Mouse (Mus musculus) cerebellum, adult 2 months (tissue): Measurements from ENCODE around the gene Hdc. TPM values are rescaled to one million over a fixed set of nuclear protein-coding genes. Genes with fewer than 3 reads are reported as not detected.

Experiments
- DNase-seq, 2 experiments: peaks; one replicate each; pipeline ENCODE4 v3.0.0; 2021
- H3K27ac ChIP-seq: fragments of 200-500 bp; 2 replicates; pipeline ENCODE4 v1.5.1; 2012; ENCODE audit warnings: low read length, control low read depth, inconsistent platforms; ENCODE audit not compliant: insufficient read depth
- H3K27me3 ChIP-seq: fragments of 200-500 bp; 2 replicates; pipeline ENCODE4 v1.6.1; 2012; ENCODE audit warnings: inconsistent platforms, mild to moderate bottlenecking, low read length, moderate library complexity; ENCODE audit not compliant: control insufficient read depth, insufficient read depth
- H3K4me1 ChIP-seq: fragments of 200-500 bp; 2 replicates; pipeline ENCODE4 v1.6.1; 2011; ENCODE audit warnings: low read length; ENCODE audit not compliant: control insufficient read depth, insufficient read depth
- H3K4me3 ChIP-seq: fragments of 200-500 bp; replicated peaks from 2 replicates; pipeline ENCODE3; 2011; ENCODE audit warnings: mild to moderate bottlenecking, low read depth, low read length, control low read depth; ENCODE audit not compliant: insufficient read depth
- CTCF ChIP-seq: fragments of 200-500 bp; IDR thresholded peaks from 2 replicates; pipeline ENCODE4 v1.5.1; 2011; ENCODE audit warnings: low read depth, mild to moderate bottlenecking, control low read depth, low read length, moderate library complexity, borderline replicate concordance; ENCODE audit not compliant: insufficient read depth
- POLR2A ChIP-seq: fragments of 200-500 bp; IDR thresholded peaks from 2 replicates; pipeline ENCODE4 v1.6.1; 2011; ENCODE audit warnings: low read length, control low read depth, borderline replicate concordance; ENCODE audit not compliant: insufficient read depth
- WGBS: fragments of 180-500 bp; shearing (Covaris S2); methylation state at CpG from one replicate; pipeline ENCODE4 v1.1.7; 2018; 5-methylcytosine and 5-hydroxymethylcytosine counted together
- polyA plus RNA-seq: library from polyadenylated mRNA; depleted of rRNA; stranded (reverse); fragments of >200 nt; gene quantifications from 2 replicates; pipeline ENCODE4 v1.2.3, GENCODE M21; 2012

Gene Hdc
- polyA plus RNA-seq, 1 experiment: 6.6 TPM

GRCm38 (mm10) chr2:126640298-126640697, 21.2 kb upstream of the Hdc start:
- WGBS: 93% methylated on average over 2 of the region's 2 CpGs
- TF ChIP-seq CTCF (no peak), POLR2A (no peak)
- Histone ChIP-seq H3K4me3 (no peak overlapping the region), H3K27me3 (no peaks in the 10 kb centered on the region), H3K4me1 (no peaks in the 10 kb centered on the region), H3K27ac (no peak overlapping the region)
- DNase-seq: no peak

GRCm38 (mm10) chr2:126635939-126636823, 17.1 kb upstream of the Hdc start:
- TF ChIP-seq POLR2A: no peak
- TF ChIP-seq CTCF: no peak
- no peaks in the 10 kb centered on the region for H3K4me1 ChIP-seq
- no peak overlapping the region for H3K27ac ChIP-seq
- DNase-seq: no peak
- 71% methylated on average over 12 of the region's 12 CpGs for WGBS
- H3K27me3 ChIP-seq: no peaks in the 10 kb centered on the region
- no peak overlapping the region for H3K4me3 ChIP-seq

DNA sequence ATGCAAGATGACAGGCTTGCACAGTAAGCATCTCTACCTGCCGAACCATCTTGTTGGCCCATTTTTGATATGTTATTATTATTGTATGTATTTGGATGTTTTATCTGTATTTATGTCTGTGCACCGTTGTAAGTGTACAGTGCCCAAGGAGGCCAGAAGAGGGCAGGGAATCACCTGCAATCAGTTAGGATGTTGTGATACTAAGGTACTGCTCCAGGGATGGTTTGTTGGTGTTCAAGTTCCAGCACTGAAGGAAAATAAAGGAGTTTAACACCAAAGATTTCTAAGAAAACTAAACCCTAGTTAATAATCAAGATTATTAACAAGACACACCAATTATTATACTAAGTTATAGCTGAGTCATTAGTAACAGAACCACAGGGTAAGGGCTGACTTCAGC, 14.1 kb upstream of the Hdc start:
- no peak for DNase-seq

GRCm38 (mm10) chr2:126628455-126628995, 9.4 kb upstream of the Hdc start:
- Histone ChIP-seq H3K4me3 (no peak overlapping the region), H3K27me3 (no peaks in the 10 kb centered on the region), H3K27ac (no peak overlapping the region), H3K4me1 (peaks cover 5% of the 10 kb centered on the region; the same call in 1 of the 2 replicates)
- TF ChIP-seq CTCF: no peak
- TF ChIP-seq POLR2A: no peak
- DNase-seq: no peak
- WGBS: 90% methylated on average over 9 of the region's 9 CpGs

More for the DNA sequence above, 14.1 kb upstream of the Hdc start:
- TF ChIP-seq CTCF (no peak), POLR2A (no peak)
- 85% methylated on average over 2 of the region's 2 CpGs for WGBS
- no peaks in the 10 kb centered on the region for H3K27me3 ChIP-seq
- H3K4me1 ChIP-seq: no peaks in the 10 kb centered on the region
- H3K27ac ChIP-seq: no peak overlapping the region
- no peak overlapping the region for H3K4me3 ChIP-seq

DNA sequence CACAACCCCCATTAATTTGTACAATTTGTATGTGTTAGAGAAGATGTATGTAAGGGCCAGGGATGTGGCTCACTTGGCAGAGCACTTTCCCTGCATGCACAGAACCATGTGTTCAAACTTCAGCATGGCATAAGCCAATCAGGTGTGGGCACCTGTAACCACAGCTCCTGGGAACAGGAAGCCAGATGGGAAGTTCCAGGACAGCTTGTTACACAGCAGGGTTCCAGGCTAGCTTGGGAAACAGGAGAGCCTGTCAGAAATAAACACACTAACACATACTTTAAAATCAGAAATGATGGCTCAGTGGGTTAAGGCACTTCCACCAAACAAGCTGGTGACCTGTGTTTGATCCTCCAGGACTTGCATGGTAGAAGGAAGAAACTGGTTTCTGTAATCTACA, 4.0 kb upstream of the Hdc start:
- TF ChIP-seq CTCF: no peak
- TF ChIP-seq POLR2A: no peak
- Histone ChIP-seq H3K4me1 (peaks cover 8% of the 10 kb centered on the region; the same call in 1 of the 2 replicates), H3K4me3 (no peak overlapping the region), H3K27ac (no peak overlapping the region), H3K27me3 (no peaks in the 10 kb centered on the region)
- peak; percentile 83 to 90 for DNase-seq

DNA sequence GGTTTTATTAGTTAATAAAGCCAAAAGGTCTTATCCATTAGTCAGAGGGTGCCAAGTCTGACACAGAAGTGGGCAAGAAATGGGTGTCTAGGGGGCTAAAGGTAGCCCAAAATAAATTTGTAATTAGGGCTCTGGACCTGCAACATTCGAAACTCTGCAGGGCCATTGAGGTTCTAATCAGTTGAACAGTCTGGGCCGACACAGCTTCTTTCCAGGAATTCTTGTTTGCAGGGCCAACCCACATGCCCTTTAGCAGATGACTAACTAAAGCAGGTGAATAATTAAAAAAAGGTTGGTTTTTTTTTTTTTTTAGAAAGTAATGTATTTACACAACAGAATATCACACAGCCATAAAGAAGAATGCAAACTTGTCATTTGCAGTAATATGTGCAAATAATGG, 3.4 kb upstream of the Hdc start:
- no peak for TF ChIP-seq POLR2A
- TF ChIP-seq CTCF: no peak
- no peak for DNase-seq
- Histone ChIP-seq H3K4me3 (no peak overlapping the region), H3K4me1 (peaks cover 8% of the 10 kb centered on the region; the same call in 1 of the 2 replicates), H3K27ac (no peak overlapping the region), H3K27me3 (no peaks in the 10 kb centered on the region)
- WGBS: 46% methylated on average over 2 of the region's 2 CpGs

DNA sequence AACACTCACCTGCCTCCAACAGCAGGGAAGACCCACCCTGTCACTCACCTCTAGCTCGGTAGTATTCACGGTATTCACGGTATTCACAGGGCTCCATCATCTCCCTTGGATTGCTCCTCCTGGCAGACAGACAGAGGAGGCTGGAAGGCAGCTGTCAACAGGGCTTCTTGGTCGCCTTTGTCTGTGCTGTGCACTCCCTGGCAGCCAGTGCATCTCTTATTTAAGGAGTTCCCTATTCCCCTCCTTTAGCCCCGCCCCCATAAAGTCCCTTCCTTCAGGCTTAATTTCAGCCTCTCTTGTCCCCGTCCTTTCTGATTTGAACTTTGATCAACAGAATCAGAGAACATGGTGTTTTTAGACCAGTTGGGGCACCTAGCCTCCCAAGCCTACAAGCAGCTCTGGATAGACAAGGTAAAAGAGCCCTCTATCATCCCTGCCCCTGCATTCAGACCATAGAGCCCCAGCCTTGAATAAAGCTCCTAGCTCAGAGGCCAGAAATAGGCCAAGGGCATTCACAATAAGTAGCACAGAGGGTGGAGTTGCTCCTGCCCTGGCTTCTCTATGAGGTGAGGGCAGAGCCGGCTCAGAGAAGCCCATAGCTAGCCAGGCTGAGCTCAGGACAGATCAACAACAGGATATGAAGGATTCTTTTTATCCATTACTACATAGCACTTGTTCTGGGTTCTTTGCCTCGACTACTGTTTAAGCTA, 474 bp downstream of the Hdc start:
- H3K4me3 ChIP-seq: no peak overlapping the region
- WGBS: 40% methylated on average over 8 of the region's 8 CpGs
- H3K4me1 ChIP-seq: peaks cover 4% of the 10 kb centered on the region; the same call in 1 of the 2 replicates
- H3K27ac ChIP-seq: no peak overlapping the region
- TF ChIP-seq CTCF (no peak), POLR2A (no peak)
- H3K27me3 ChIP-seq: no peaks in the 10 kb centered on the region
- no peak for DNase-seq
